Mouse (Mus musculus) heart, postnatal 0 days (tissue): ENCODE results near the gene Gatad2a.

Source experiments
- CTCF ChIP-seq: IDR thresholded peaks from 2 replicates; pipeline ENCODE4 v1.5.1; 2016; ENCODE audit warnings: antibody characterized with exemption, control low read depth, low read depth
- EP300 ChIP-seq: IDR thresholded peaks from 2 replicates; pipeline ENCODE4 v1.6.1; 2016; ENCODE audit warnings: antibody characterized with exemption, low read depth

GRCm38 (mm10) chr8:69861251-69861650, 134.9 kb downstream of the Gatad2a start:
- TF ChIP-seq CTCF: no peak
- TF ChIP-seq EP300: no peak
